Mouse (Mus musculus) sigmoid colon, adult 10 weeks (tissue): ENCODE measurements around the gene Gprin3. TPM values are rescaled to one million over a fixed set of nuclear protein-coding genes. Genes with fewer than 3 reads are reported as not detected.

Experiments
- polyA plus RNA-seq: library from polyadenylated mRNA; stranded (reverse); fragments of 350-450 nt; fragmentation: Illumina TruSeq; extraction: RNeasy Lipid Tissue Mini Kit (QIAGEN cat#74804); gene quantifications from one replicate; pipeline ENCODE4 v1.2.3, GENCODE M21; 2014; ENCODE audit warnings: low read depth, low replicate concordance

Gene Gprin3
- polyA plus RNA-seq: 28.2 TPM

GRCm38 (mm10) chr6:59425824-59426533 lies at the start of gene Gprin3:
Gene Gprin3, minus strand, starts transcription at chr6:59426294.

Other genes with a start within 250 kb of the Gprin3 start
- gene Tigd2, start 217.4 kb downstream of the Gprin3 start, polyA plus RNA-seq: 34.4 TPM